Mouse (Mus musculus) kidney, adult 2 months (tissue): ENCODE measurements at regions not wholly inside any gene's neighbourhood (a gene's known extent, or its start where the extent isn't known, plus 50 kb on each side); places are given as distances from the start of the nearest gene placed in this dataset.

Experiments used
- DNase-seq: peaks from one replicate; pipeline ENCODE4 v3.0.0; 2021
- H3K27ac ChIP-seq: fragments of 200-500 bp; 2 replicates; pipeline ENCODE4 v1.5.1; 2012; ENCODE audit warnings: low read depth, low read length, control low read depth, inconsistent platforms; ENCODE audit not compliant: insufficient read depth
- H3K27me3 ChIP-seq: fragments of 200-500 bp; replicated peaks from 2 replicates; pipeline ENCODE4 v1.6.1; 2012; ENCODE audit warnings: mild to moderate bottlenecking, moderate library complexity, low read length, inconsistent platforms; ENCODE audit not compliant: control insufficient read depth, insufficient read depth
- H3K36me3 ChIP-seq: fragments of 200-500 bp; 2 replicates; pipeline ENCODE4 v1.6.1; 2012; ENCODE audit warnings: mild to moderate bottlenecking, moderate library complexity, low read length, inconsistent platforms; ENCODE audit not compliant: control insufficient read depth, insufficient read depth
- H3K4me1 ChIP-seq: fragments of 200-500 bp; 2 replicates; pipeline ENCODE4 v1.6.1; 2011; ENCODE audit warnings: low read length; ENCODE audit not compliant: control insufficient read depth, insufficient read depth
- H3K4me3 ChIP-seq: fragments of 200-500 bp; 2 replicates; pipeline ENCODE4 v1.5.1; 2011; ENCODE audit warnings: mild to moderate bottlenecking, low read depth, low read length, control low read depth; ENCODE audit not compliant: insufficient read depth
- CTCF ChIP-seq: fragments of 200-500 bp; conservative IDR thresholded peaks from 2 replicates; pipeline ENCODE4 v1.5.1; 2011; ENCODE audit warnings: low read depth, mild to moderate bottlenecking, control low read depth, low read length, moderate library complexity, mixed read lengths; ENCODE audit not compliant: insufficient read depth, insufficient read length
- POLR2A ChIP-seq: fragments of 200-500 bp; IDR thresholded peaks from one replicate; pipeline ENCODE4 v1.6.1; 2011; ENCODE audit warnings: low read depth, low read length, control low read depth
- WGBS: fragments of 180-500 bp; shearing (Covaris S2); methylation state at CpG from one replicate; pipeline ENCODE4 v1.1.7; 2018; 5-methylcytosine and 5-hydroxymethylcytosine counted together

- Histone ChIP-seq H3K36me3 (no peaks in the 10 kb centered on the region), H3K27me3 (no peaks in the 10 kb centered on the region), H3K4me3 (no peak overlapping the region), H3K4me1 (no peaks in the 10 kb centered on the region), H3K27ac (no peak overlapping the region)
- no peak for DNase-seq
- TF ChIP-seq CTCF = no peak
- TF ChIP-seq POLR2A = no peak
Observed at GRCm38 (mm10) chr9:93131620-93132200, 589.7 kb downstream of the Plod2 start.

- TF ChIP-seq CTCF (no peak), POLR2A (no peak)
Observed at GRCm38 (mm10) chr9:93136349-93136748, 594.3 kb downstream of the Plod2 start.

GRCm38 (mm10) chr9:93170071-93170470, 628.0 kb downstream of the Plod2 start:
- Histone ChIP-seq H3K4me1 (no peaks in the 10 kb centered on the region), H3K27ac (no peak overlapping the region), H3K36me3 (no peaks in the 10 kb centered on the region), H3K4me3 (no peak overlapping the region), H3K27me3 (no peaks in the 10 kb centered on the region)
- TF ChIP-seq CTCF (no peak), POLR2A (no peak)
- no peak for DNase-seq

More at GRCm38 (mm10) chr9:93136349-93136748, 594.3 kb downstream of the Plod2 start:
- Histone ChIP-seq H3K4me3 (no peak overlapping the region), H3K4me1 (no peaks in the 10 kb centered on the region), H3K36me3 (no peaks in the 10 kb centered on the region), H3K27me3 (no peaks in the 10 kb centered on the region), H3K27ac (no peak overlapping the region)
- DNase-seq = no peak
- 72% methylated on average over 1 of the region's 1 CpGs for WGBS

GRCm38 (mm10) chr9:93186638-93187037, 644.6 kb downstream of the Plod2 start:
- DNase-seq = no peak
- Histone ChIP-seq H3K27me3 (no peaks in the 10 kb centered on the region), H3K27ac (no peak overlapping the region), H3K4me1 (no peaks in the 10 kb centered on the region), H3K4me3 (no peak overlapping the region), H3K36me3 (no peaks in the 10 kb centered on the region)
- TF ChIP-seq CTCF (no peak), POLR2A (no peak)
- WGBS = 58% methylated on average over 1 of the region's 1 CpGs

- TF ChIP-seq CTCF = no peak
- no peak for TF ChIP-seq POLR2A
- Histone ChIP-seq H3K4me1 (no peaks in the 10 kb centered on the region), H3K27me3 (no peaks in the 10 kb centered on the region), H3K4me3 (no peak overlapping the region), H3K27ac (no peak overlapping the region), H3K36me3 (no peaks in the 10 kb centered on the region)
- no peak for DNase-seq
Observed at GRCm38 (mm10) chr9:93232562-93232961, 690.5 kb downstream of the Plod2 start.

- Histone ChIP-seq H3K4me3 (no peak overlapping the region), H3K4me1 (no peaks in the 10 kb centered on the region), H3K27me3 (no peaks in the 10 kb centered on the region), H3K36me3 (no peaks in the 10 kb centered on the region), H3K27ac (no peak overlapping the region)
- DNase-seq = no peak
- 68% methylated on average over 3 of the region's 3 CpGs for WGBS
- TF ChIP-seq POLR2A = no peak
- no peak for TF ChIP-seq CTCF
Observed at GRCm38 (mm10) chr9:93252146-93252545, 710.1 kb downstream of the Plod2 start.

- no peaks in the 10 kb centered on the region for H3K36me3 ChIP-seq
- TF ChIP-seq POLR2A = no peak
- TF ChIP-seq CTCF = no peak
- H3K27ac ChIP-seq = no peak overlapping the region
- no peaks in the 10 kb centered on the region for H3K27me3 ChIP-seq
- no peak overlapping the region for H3K4me3 ChIP-seq
- 72% methylated on average over 2 of the region's 2 CpGs for WGBS
- H3K4me1 ChIP-seq = no peaks in the 10 kb centered on the region
- DNase-seq = no peak
Observed at GRCm38 (mm10) chr9:93297332-93297731, 755.3 kb downstream of the Plod2 start.
